Mouse (Mus musculus): ENCODE results near the gene Snta1.

GRCm38 (mm10) chr2:154338161-154338560 lies 69.7 kb downstream of the Snta1 start:
- TF ChIP-seq CTCF (IDR thresholded peaks at IDR 0.05; ENCODE audit: control insufficient read depth, insufficient read depth, insufficient replicate concordance, low read depth, low read length) (no peak), POLR2A (IDR thresholded peaks at IDR 0.05; ENCODE audit: control insufficient read depth, low read depth, low read length) (no peak)

Data from testis, adult 2 months (tissue).